Mouse (Mus musculus): ENCODE results near the gene Hdhd5.

DNA sequence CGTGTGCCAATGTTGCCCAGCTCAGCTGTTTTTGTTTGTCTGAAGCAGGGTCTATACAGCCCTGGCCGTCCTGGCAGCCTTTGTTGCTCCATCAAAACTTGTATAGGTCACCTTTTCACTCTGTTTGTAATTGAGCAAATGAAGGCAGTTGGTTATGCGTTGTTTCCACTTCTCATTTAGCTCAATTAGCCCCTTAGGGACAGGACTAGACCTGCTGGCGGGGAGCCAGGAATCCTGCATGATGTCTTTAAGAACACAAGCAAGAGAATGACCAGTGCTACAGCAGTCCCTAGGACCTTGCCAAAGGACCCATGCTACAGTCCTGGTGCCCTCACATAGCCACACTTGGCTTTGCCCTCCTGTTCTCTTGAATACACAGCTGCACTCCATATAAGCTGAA is 25.6 kb downstream of the Hdhd5 start:
- no peak for TF ChIP-seq CTCF (IDR thresholded peaks at IDR 0.05; ENCODE audit: low read depth, low read length)
- no peak for TF ChIP-seq POLR2A (IDR thresholded peaks at IDR 0.05; ENCODE audit: borderline replicate concordance, low read depth, low read length)
